Mouse (Mus musculus): ENCODE data around the gene Rbsn. TPM values are rescaled to one million over a fixed set of nuclear protein-coding genes. Genes with fewer than 3 reads are reported as not detected.

Rbsn gene
- polyA plus RNA-seq, 1 experiment from 2014 or later: 26.8 TPM

Other genes starting within 250 kb of the Rbsn start
- 14.5 and 16.8 TPM in 2 replicates for gene Fgd5, start 236.0 kb downstream of the Rbsn start, polyA plus RNA-seq (2014; fragmentation: Nextera tagmentation; extraction: Ambion mirVana)
- 26.9 and 34.9 TPM in 2 replicates for gene Nr2c2, start 123.5 kb downstream of the Rbsn start, polyA plus RNA-seq (2014; fragmentation: Nextera tagmentation; extraction: Ambion mirVana)
- 57.3 and 65.0 TPM in 2 replicates for gene Mrps25, start 30.9 kb downstream of the Rbsn start, polyA plus RNA-seq (2014; fragmentation: Nextera tagmentation; extraction: Ambion mirVana)
- gene Trh, start 29.7 kb upstream of the Rbsn start, polyA plus RNA-seq (2014; fragmentation: Nextera tagmentation; extraction: Ambion mirVana): 2.1 and 2.3 TPM in 2 replicates

Data from hindbrain, embryonic 14.5 days (tissue).